Mouse (Mus musculus): ENCODE measurements at regions not wholly inside any gene's neighbourhood (a gene's known extent, or its start where the extent isn't known, plus 50 kb on each side); places are given as distances from the start of the nearest gene placed in this dataset.

DNA sequence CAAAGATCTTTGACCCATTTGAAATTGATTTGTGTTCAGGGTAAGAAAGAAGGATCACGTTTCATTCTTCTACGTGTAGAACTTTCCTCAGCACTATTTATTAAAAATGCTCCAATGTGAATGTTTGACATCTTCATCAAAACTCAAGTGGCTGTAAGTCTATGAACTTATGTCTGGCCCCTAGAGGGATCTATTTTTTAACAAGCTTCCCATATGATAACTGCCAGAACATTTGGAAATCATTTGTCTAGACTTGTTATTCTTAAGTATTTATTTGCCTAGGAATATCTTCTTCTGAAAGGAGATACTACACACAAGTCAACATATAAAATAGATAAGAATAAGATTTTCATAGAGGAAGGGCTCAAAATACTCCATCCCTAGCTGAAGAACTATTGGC lies 265.2 kb downstream of the Mreg start:
- intact Hi-C loops (cut with DNase I): no loop called here
- Histone ChIP-seq H3K4me3 (no peak overlapping the region), H3K27ac (no peak overlapping the region)
- no peak for TF ChIP-seq CTCF (IDR thresholded peaks at IDR 0.05)
- DNase-seq: no peak

DNA sequence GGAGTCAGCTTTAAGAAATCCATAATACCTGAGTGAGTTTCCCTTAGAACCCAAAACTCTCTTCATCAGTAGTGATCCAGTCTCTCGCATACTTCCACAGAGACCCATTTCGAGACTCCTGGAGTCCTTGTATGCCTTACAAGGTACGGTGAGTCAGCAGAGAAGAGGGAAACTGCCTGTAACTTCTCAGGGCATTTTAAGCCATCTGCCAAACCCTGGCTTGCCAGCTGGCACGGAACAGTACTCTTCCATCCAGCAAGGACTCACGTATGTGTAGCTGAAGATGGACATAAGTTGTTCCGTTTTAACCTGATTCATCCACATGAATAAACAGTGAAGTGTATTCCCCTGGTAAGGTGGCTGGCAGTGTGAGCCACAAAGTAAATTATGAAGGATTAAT lies 267.0 kb downstream of the Mreg start:
- DNase-seq: peak; percentile 47
- TF ChIP-seq CTCF (IDR thresholded peaks at IDR 0.05): no peak
- Histone ChIP-seq H3K27ac (no peak overlapping the region), H3K4me3 (no peak overlapping the region)
- intact Hi-C loops (cut with DNase I): no loop called here

DNA sequence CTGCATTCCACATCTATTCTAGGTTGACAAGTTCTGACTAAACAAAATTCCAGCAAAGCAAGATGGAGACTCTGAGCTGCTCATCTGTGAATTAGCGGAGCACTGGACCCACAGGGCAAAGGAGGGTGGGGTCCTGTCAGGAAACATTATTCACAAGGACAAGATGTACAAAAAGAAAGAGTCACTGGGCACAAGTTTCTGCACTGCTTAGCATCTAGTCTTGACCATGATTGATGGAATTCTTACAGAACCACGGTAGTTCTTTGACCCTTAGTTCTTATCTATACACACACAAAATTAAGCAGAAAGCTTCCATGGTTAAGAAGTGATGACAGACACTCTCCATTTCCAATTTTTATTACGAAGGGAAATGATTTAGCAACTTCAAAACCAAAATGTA lies 267.6 kb downstream of the Mreg start:
- no peak for DNase-seq
- no peak for TF ChIP-seq CTCF (IDR thresholded peaks at IDR 0.05)
- Histone ChIP-seq H3K27ac (no peak overlapping the region), H3K4me3 (no peak overlapping the region)
- intact Hi-C loops (cut with DNase I): no loop called here

DNA sequence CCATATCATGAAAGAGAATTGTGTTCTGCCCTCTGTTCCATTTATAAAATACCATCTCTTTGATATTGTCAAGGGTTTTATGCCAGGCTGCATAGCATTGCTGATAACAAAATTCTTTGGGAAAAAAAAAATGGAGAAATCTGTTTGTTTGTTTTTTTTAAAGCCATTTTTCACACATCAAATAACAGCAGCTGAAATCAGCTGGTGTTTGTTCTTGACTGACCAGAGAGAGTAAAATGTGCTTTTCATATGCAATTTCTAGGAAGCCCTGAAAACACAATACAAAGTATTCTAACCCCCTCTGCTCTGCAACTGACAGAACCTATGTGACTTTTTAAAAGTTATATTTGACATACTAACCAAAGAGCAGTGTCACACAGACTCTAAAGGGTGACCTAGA lies 270.0 kb downstream of the Mreg start:
- no peak overlapping the region for H3K27ac ChIP-seq
- intact Hi-C loops (cut with DNase I): no loop called here
- no peak for TF ChIP-seq CTCF (IDR thresholded peaks at IDR 0.05)
- H3K4me3 ChIP-seq: no peak overlapping the region
- no peak for DNase-seq

DNA sequence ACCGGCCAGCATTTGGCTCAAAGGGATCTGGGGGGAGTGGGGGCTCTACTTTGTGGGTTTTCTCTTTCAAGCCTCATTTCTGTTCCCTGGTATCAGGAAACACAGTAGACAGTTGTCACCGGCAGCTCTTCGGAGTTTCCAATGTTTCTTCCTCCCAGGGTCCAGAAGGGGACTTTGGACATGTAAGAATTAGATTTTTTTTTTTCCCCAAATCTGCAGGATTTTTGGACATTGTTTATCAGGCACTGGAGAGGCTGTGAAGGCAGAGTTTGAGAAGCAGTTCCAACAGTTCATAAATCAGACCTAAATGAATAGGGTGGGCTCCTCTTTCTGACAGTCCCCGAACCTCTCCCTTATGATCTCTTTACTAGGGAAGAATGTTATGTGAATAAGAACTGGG lies 270.4 kb downstream of the Mreg start:
- no peak for DNase-seq
- intact Hi-C loops (cut with DNase I): no loop called here
- no peak overlapping the region for H3K27ac ChIP-seq
- no peak for TF ChIP-seq CTCF (IDR thresholded peaks at IDR 0.05)
- H3K4me3 ChIP-seq: no peak overlapping the region

DNA sequence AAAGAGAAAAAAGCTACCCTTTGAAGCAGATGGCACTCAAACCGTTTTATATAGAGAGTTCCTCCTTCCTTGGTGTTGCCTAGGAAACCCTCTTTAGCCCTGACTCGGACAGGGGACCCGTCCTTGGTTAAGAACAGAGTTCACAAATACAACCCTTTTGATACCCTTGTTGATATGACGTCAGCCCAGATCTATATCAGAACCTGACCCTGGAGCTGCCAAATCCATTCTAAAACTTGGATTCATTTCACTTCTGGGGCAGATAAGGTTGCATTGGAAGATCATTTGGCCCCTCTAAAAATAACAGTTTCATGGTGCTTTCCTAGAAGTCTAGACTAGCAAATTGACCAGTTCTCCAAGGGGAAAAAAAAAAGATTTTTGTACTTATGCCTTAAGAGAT lies 271.2 kb downstream of the Mreg start:
- intact Hi-C loops (cut with DNase I): no loop called here

DNA sequence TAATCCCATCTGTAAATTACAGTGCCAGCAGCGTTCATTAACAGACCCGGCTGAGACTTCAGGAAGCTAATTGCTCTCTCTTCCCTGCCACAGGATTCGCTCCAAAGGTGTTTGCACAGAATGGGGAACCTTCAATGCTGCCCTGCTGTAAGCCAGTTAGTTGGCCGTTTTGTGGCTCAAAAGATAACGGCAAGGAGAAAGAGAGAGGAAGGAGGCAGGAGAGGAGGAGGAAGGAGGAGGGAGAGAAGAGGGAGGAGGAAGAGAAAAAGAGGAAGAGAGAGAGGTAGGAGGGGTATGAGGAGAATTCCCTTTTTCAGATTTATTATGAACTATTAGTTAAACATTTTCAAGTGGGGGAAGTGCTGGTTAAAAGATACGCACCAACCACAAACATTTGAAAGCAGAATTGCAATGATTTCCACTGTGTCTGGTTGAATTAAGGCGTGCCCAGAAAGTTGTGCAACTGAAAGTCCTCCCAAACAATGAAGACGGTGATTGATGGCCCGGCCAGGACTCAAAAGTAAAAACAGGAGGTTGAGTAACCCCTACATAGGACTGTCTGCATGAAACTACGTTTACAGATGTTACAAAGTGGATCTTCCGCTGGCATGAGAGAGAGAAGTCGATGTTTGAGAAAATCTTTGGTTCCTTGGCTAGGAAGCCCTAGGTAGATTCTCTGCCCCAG lies 273.6 kb downstream of the Mreg start:
- Histone ChIP-seq H3K27ac (no peak overlapping the region), H3K4me3 (no peak overlapping the region)
- no peak for DNase-seq
- intact Hi-C loops (cut with DNase I): no loop called here
- no peak for TF ChIP-seq CTCF (IDR thresholded peaks at IDR 0.05)

More for the DNA sequence above, 271.2 kb downstream of the Mreg start:
- no peak for TF ChIP-seq CTCF (IDR thresholded peaks at IDR 0.05)
- H3K27ac ChIP-seq: no peak overlapping the region
- no peak overlapping the region for H3K4me3 ChIP-seq
- DNase-seq: no peak

DNA sequence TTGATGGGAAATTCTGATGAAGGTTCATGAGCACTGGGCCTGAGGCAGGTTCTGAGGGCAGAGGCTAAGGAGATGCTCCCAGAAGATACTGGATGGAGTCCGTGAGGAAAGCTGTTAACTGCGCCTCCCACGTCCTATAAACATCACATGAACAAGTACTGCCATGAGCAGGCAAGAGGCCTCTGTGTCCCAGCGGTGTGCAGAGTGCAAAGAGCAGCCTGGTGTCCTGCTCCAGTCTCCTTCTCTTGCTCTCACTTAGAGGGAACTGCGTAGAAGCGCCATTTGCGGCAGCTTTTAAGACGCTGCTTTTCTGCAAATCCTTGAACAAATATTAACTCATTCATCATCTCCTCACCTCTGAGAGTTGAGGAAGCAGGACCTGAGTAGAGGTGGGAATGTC lies 274.2 kb downstream of the Mreg start:
- TF ChIP-seq CTCF (IDR thresholded peaks at IDR 0.05): no peak
- intact Hi-C loops (cut with DNase I): no loop called here
- no peak overlapping the region for H3K27ac ChIP-seq
- no peak for DNase-seq
- no peak overlapping the region for H3K4me3 ChIP-seq

DNA sequence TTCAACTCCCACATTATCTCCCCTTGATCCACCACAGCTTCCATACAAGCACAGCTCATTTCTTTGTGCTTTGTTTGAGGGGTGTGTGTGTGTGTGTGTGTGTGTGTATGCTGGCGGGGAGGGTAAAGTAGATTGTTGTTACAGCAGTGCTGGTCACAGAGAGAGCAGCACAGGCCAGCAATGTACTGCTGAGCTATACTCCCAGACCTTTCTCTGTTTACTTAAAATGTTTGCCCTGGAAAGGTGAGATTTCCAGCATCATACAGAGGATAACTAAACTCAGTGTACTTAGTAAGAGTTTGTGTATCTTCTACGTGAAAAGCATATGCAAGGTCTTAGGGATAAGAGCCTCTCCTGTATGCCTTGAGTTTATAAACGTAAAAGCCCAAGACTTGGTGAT lies 274.9 kb downstream of the Mreg start:
- H3K4me3 ChIP-seq: no peak overlapping the region
- DNase-seq: no peak
- no peak overlapping the region for H3K27ac ChIP-seq
- TF ChIP-seq CTCF (IDR thresholded peaks at IDR 0.05): no peak
- intact Hi-C loops (cut with DNase I): no loop called here

DNA sequence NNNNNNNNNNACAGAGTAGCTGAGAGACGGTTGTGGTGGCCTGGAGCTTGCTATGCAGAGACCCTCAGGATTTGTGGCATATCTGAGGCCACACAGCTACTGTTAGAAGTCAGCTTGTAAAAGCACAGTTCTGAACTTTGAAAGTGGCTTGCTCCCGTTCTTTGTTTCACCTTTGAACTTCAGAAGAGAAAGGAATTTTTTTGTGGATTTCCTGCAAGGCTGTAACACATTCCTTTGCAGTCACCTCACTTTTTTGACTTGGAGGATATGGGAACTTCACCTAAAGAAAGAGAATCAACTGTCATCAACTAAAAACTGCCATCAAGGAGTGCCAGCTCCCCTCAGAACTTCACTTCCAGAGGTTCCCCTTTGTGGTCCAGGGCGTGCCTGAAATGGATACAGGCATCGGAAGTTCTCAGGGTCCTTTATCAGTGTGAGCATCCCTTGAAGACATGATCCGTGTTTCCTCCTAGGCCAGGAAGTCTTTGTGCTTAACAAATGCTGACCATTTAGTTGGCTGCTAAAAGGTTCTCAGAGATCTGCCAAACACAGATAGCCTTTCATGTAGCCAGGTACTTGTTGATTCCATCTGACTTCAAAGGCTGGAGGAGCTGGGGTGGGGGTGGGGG lies 275.5 kb downstream of the Mreg start:
- no peak for TF ChIP-seq CTCF (IDR thresholded peaks at IDR 0.05)
- H3K27ac ChIP-seq: no peak overlapping the region
- intact Hi-C loops (cut with DNase I): no loop called here

DNA sequence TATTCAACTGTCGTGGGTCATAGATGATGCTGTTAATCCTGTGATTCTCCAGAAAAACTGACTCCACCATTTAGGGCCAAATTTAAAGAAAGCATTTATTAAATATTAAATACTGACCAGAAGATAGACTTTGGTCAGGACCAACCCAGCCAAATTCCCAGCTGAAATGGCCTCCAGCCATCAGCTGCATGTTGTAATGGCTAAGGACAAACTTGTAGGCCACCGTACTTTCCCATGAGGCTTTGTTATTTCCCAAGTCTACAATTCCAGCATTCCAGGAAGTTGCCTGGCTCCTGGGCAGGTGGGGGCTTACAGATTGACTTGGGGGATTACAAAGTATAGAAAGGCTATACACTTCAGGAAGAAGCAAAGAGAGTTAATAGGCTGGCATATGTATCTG lies 272.5 kb upstream of the Fn1 start:
- TF ChIP-seq CTCF (IDR thresholded peaks at IDR 0.05): no peak
- H3K4me3 ChIP-seq: no peak overlapping the region
- no peak for DNase-seq
- H3K27ac ChIP-seq: no peak overlapping the region
- intact Hi-C loops (cut with DNase I): no loop called here

More for the DNA sequence above, 275.5 kb downstream of the Mreg start:
- no peak for DNase-seq
- H3K4me3 ChIP-seq: no peak overlapping the region

DNA sequence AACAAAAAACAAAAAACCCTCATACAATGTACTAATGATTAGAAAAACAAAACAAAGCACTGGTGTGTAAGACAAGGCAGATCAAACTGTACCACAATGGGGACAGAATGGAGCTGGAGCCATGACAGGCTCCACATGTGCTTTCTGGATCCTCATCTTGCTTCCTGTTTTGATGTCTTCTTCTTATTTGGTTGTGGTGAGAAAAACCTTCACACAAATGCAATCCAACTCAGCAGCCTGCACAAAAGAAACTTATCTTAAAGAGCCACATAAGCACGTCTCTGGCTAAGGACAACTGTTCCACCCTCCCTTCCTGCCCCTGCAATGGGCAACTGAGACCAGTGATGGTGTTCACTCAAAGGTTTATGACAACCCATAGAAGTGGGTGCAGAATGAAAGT lies 271.9 kb upstream of the Fn1 start:
- Histone ChIP-seq H3K4me3 (no peak overlapping the region), H3K27ac (no peak overlapping the region)
- DNase-seq: no peak
- intact Hi-C loops (cut with DNase I): no loop called here
- no peak for TF ChIP-seq CTCF (IDR thresholded peaks at IDR 0.05)

DNA sequence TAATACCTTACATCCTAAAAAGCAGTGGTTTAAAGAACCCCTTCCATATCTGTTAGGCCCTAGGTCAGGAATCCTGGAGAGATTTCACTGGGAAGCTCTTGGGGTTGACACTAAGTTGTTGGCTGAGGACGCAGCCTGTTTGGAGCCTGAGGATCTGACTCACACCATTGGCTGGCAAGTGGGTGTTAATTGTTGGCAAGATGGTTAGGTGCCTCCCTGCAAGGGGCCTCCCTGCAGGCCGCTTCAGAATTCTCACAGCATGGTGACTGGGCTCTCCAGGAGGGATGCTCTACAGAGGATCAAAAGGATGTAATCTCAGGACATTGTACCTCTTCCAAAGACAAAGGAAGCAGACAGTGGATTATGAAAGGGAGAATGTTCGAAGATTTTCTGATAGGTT lies 270.7 kb upstream of the Fn1 start:
- DNase-seq: no peak
- intact Hi-C loops (cut with DNase I): no loop called here
- no peak overlapping the region for H3K4me3 ChIP-seq
- no peak for TF ChIP-seq CTCF (IDR thresholded peaks at IDR 0.05)
- H3K27ac ChIP-seq: no peak overlapping the region

DNA sequence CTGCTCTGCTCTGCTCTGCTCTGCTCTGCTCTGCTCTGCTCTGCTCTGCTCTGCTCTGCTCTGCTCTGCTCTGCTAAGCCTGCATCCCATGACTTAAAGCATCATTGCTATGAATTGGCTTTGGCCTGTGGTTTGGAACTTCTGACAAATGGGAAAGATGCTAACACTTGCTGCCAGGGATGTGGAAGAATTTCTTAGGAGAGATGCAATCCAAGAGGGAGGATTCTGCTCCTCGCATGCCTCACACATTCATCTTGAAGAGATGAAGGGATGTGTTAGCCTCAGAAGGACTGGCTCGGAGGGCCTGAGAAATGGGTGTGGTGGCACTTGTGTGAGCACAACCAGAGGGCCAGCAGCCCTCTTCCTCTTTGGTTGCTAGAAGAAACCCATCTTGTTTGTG lies 268.5 kb upstream of the Fn1 start:
- no peak overlapping the region for H3K27ac ChIP-seq
- intact Hi-C loops (cut with DNase I): no loop called here
- TF ChIP-seq CTCF (IDR thresholded peaks at IDR 0.05): no peak
- no peak overlapping the region for H3K4me3 ChIP-seq
- DNase-seq: no peak
